11 mouse cellular contexts compared by ENCODE assay signal in genomic region chr6:51059923-51060847, GRCm38 (mm10).
DNase-seq lines count a peak whose midpoint lies in the region; ATAC-seq lines count a peak whose summit lies in the region.
"Had no signal": no experiment of that assay in that cellular context is flagged by ENCODE, and none has a peak within 500 bp of the region (broad histone marks: within the 10 kb centered on the region; RNA-seq: fewer than 3 reads in every experiment).

No protein-coding gene starts in this region.

- H3K27ac ChIP-seq in embryonic facial prominence, embryonic 13.5 days, result peak overlapping the region; percentile 79
- peak overlapping the region; percentile 62; the same call in 1 of the 2 replicates for H3K27ac ChIP-seq in limb, embryonic 12.5 days

- H3K4me1 ChIP-seq in embryonic facial prominence, embryonic 13.5 days, result peaks cover 48% of the 10 kb centered on the region
- peaks cover 44% of the 10 kb centered on the region for H3K4me1 ChIP-seq in limb, embryonic 12.5 days (replicated peaks)

- no peak overlapping the region for H3K4me2 ChIP-seq in embryonic facial prominence, embryonic 13.5 days
- no peak overlapping the region for H3K4me2 ChIP-seq in limb, embryonic 12.5 days
- H3K4me2 ChIP-seq: heart, embryonic 11.5 days had no signal

- H3K36me3 ChIP-seq in embryonic facial prominence, embryonic 13.5 days, result no peaks in the 10 kb centered on the region
- no peaks in the 10 kb centered on the region for H3K36me3 ChIP-seq in limb, embryonic 12.5 days

- no peaks in the 10 kb centered on the region for H3K27me3 ChIP-seq in embryonic facial prominence, embryonic 13.5 days
- peaks cover 58% of the 10 kb centered on the region for H3K27me3 ChIP-seq in limb, embryonic 12.5 days

- H3K4me3 ChIP-seq in embryonic facial prominence, embryonic 13.5 days, result no peak overlapping the region
- no peak overlapping the region for H3K4me3 ChIP-seq in limb, embryonic 12.5 days (replicated peaks)

- H3K9me3 ChIP-seq in embryonic facial prominence, embryonic 13.5 days, result no peaks in the 10 kb centered on the region
- no peaks in the 10 kb centered on the region for H3K9me3 ChIP-seq in limb, embryonic 12.5 days

- no peak for ATAC-seq in embryonic facial prominence, embryonic 13.5 days (ENCODE audit: insufficient number of reproducible peaks, insufficient read depth, low FRiP score, low TSS enrichment, low read depth)
- no peak for ATAC-seq in limb, embryonic 12.5 days (ENCODE audit: insufficient number of reproducible peaks, insufficient read depth, low FRiP score, low TSS enrichment, low read depth)

- H3K9ac ChIP-seq in embryonic facial prominence, embryonic 13.5 days, result no peak overlapping the region
- H3K9ac ChIP-seq in limb, embryonic 12.5 days (replicated peaks), result no peak overlapping the region

- DNase-seq in cerebellum, postnatal 25 days, result peak; percentile 13 to 14
- no peak for DNase-seq in cerebellum, postnatal 36 days
- peak; percentile 86 for DNase-seq in CD4-positive helper T cell, adult 2 months (ENCODE audit: low read depth, low spot score)
- no peak for DNase-seq in gastrocnemius, postnatal 4 days (ENCODE audit: low spot score in 2 of 2)
- no peak for DNase-seq in urinary bladder, adult 18-20 months (ENCODE audit: low spot score in 2 of 2)
- no peak for DNase-seq in urinary bladder, adult 2 months (ENCODE audit: low spot score)
- DNase-seq: adrenal gland, adult 2 months; kidney, postnatal 14 days had no signal

- 51% methylated on average over 7 of the region's 7 CpGs for WGBS in embryonic facial prominence, embryonic 13.5 days
- WGBS in limb, embryonic 12.5 days, result 66% methylated on average over 7 of the region's 7 CpGs

Comparison
In these comparisons a context has a peak if more than half of its experiments do, and no peak if none do; other contexts are left out.
1. DNase-seq: peak in cerebellum, postnatal 25 days (2 of 2) and CD4-positive helper T cell, adult 2 months (single experiment); none in cerebellum, postnatal 36 days (0 of 2), gastrocnemius, postnatal 4 days (0 of 2), urinary bladder, adult 18-20 months (0 of 2) and urinary bladder, adult 2 months (single experiment).